Mouse (Mus musculus) stomach, embryonic 15.5 days (tissue): ENCODE measurements around the gene Olfr1416. TPM values are rescaled to one million over a fixed set of nuclear protein-coding genes. Genes with fewer than 3 reads are reported as not detected.

ENCODE experiments used
- ATAC-seq: fragments of 200-750 bp; cut with Nextera tagmentation; 2 replicates; pipeline ENCODE4 v1.8.0; 2017; ENCODE audit warnings: low read depth, moderate number of reproducible peaks, moderate TSS enrichment; ENCODE audit not compliant: insufficient read depth, low FRiP score
- H3K27ac ChIP-seq: fragments of 300-500 bp; sonication (generic); 2 replicates; pipeline ENCODE4 v1.5.1; 2015; ENCODE audit warnings: mild to moderate bottlenecking, inconsistent platforms
- H3K27me3 ChIP-seq: fragments of 300-500 bp; sonication (generic); replicated peaks from 2 replicates; pipeline ENCODE4 v1.6.1; 2015; ENCODE audit warnings: inconsistent platforms
- H3K36me3 ChIP-seq: fragments of 300-500 bp; sonication (generic); 2 replicates; pipeline ENCODE4 v1.6.1; 2015; ENCODE audit warnings: inconsistent platforms
- H3K4me1 ChIP-seq: fragments of 300-500 bp; sonication (generic); 2 replicates; pipeline ENCODE4 v1.6.1; 2015; ENCODE audit warnings: inconsistent platforms
- H3K4me2 ChIP-seq: fragments of 300-500 bp; sonication (generic); 2 replicates; pipeline ENCODE4 v1.6.1; 2015; ENCODE audit warnings: mild to moderate bottlenecking, inconsistent platforms
- H3K4me3 ChIP-seq: fragments of 300-500 bp; sonication (generic); replicated peaks from 2 replicates; pipeline ENCODE4 v1.5.1; 2015; ENCODE audit warnings: inconsistent platforms
- H3K9ac ChIP-seq: fragments of 300-500 bp; sonication (generic); 2 replicates; pipeline ENCODE4 v1.6.1; 2015; ENCODE audit warnings: inconsistent platforms
- H3K9me3 ChIP-seq: fragments of 300-500 bp; sonication (generic); 2 replicates; pipeline ENCODE4 v1.6.1; 2016; ENCODE audit warnings: inconsistent platforms
- WGBS: fragments of 180-500 bp; shearing (Covaris S2); methylation state at CpG from one replicate; pipeline ENCODE4 v1.1.7; 2015; 5-methylcytosine and 5-hydroxymethylcytosine counted together
- polyA plus RNA-seq: library from polyadenylated mRNA; unstranded; fragments of >200 nt; fragmentation: Nextera tagmentation; extraction: Ambion mirVana; gene quantifications from 2 replicates; pipeline ENCODE4 v1.2.1, GENCODE M21; 2015

Gene Olfr1416
- polyA plus RNA-seq, 1 experiment from 2014 or later: not detected

- Histone ChIP-seq H3K36me3 (peaks cover 48% of the 10 kb centered on the region), H3K9ac (no peak overlapping the region), H3K4me1 (no peaks in the 10 kb centered on the region), H3K4me3 (no peak overlapping the region), H3K4me2 (no peak overlapping the region), H3K27me3 (no peaks in the 10 kb centered on the region), H3K9me3 (no peaks in the 10 kb centered on the region), H3K27ac (no peak overlapping the region)
- ATAC-seq: no peak
Measured at GRCm38 (mm10) chr1:92457758-92458157, 27.2 kb downstream of the Olfr1416 start.

DNA sequence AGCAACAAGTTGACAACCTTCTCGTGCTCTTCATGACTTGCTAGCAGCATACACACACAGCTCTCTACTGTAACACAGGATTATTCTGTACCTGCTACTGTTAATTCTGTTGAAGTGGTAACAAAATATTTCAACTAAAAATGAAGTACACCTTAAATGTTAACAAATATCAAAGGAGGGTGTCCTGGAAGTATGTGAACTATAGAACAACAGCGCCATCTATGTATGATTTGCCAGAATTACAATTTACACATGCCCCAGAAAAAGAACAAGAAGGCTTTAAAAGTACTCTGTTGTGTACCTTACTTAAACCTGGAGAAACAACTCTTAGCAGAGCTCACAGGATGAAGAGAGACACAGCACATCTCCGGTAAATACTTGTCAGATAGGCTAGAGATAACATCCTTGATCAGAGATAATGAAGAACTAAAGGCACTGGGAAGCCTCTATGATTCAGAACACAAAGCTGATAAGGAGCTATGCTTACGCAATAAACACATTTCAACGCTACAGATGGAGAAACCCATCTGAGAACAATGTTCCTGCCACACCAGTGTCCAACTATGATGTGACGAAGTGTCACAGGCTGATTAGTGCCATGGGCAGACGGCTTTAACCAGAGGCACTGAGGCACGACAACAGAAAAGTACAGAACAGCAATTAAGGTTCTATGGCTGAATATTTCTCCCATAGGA is 31.0 kb downstream of the Olfr1416 start:
- no peak for ATAC-seq
- H3K9ac ChIP-seq: no peak overlapping the region
- peaks cover 38% of the 10 kb centered on the region for H3K36me3 ChIP-seq
- H3K4me1 ChIP-seq: no peaks in the 10 kb centered on the region
- H3K27ac ChIP-seq: no peak overlapping the region
- H3K9me3 ChIP-seq: no peaks in the 10 kb centered on the region
- H3K27me3 ChIP-seq: no peaks in the 10 kb centered on the region
- no peak overlapping the region for H3K4me2 ChIP-seq
- no peak overlapping the region for H3K4me3 ChIP-seq
- 74% methylated on average over 8 of the region's 8 CpGs for WGBS

DNA sequence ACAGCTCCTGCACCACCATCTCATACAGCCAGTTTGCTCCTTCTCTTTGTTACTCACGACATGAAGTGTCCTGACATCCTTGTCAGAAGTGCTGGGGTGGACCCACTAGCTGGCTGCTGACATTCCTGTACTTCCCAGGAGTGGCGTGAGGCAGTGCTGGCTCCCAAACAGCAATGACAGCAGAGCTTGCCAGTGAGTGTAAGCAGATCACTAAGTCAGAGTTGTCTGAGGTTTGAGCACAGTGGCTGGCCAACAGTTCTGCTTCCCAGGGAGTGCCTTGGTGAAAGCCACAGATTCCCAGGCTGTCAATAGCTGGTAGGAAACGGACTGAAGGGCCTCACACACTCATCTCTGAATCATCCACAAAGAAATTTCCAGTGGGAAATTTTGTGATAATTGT is 36.6 kb downstream of the Olfr1416 start:
- H3K27ac ChIP-seq: no peak overlapping the region
- peaks cover 25% of the 10 kb centered on the region for H3K36me3 ChIP-seq
- 73% methylated on average over 3 of the region's 3 CpGs for WGBS

GRCm38 (mm10) chr1:92441453-92442063 is 43.4 kb downstream of the Olfr1416 start:
- Histone ChIP-seq H3K4me3 (no peak overlapping the region), H3K9ac (no peak overlapping the region), H3K9me3 (no peaks in the 10 kb centered on the region), H3K4me1 (peaks cover 15% of the 10 kb centered on the region; the same call in 1 of the 2 replicates), H3K4me2 (no peak overlapping the region), H3K27ac (no peak overlapping the region), H3K27me3 (no peaks in the 10 kb centered on the region), H3K36me3 (peaks cover 22% of the 10 kb centered on the region)
- no peak; the same call in 1 of the 2 replicates for ATAC-seq
- WGBS: 79% methylated on average over 6 of the region's 6 CpGs

More for the DNA sequence above, 36.6 kb downstream of the Olfr1416 start:
- Histone ChIP-seq H3K4me3 (no peak overlapping the region), H3K4me1 (no peaks in the 10 kb centered on the region), H3K27me3 (no peaks in the 10 kb centered on the region), H3K9ac (no peak overlapping the region), H3K4me2 (no peak overlapping the region), H3K9me3 (no peaks in the 10 kb centered on the region)
- ATAC-seq: no peak

DNA sequence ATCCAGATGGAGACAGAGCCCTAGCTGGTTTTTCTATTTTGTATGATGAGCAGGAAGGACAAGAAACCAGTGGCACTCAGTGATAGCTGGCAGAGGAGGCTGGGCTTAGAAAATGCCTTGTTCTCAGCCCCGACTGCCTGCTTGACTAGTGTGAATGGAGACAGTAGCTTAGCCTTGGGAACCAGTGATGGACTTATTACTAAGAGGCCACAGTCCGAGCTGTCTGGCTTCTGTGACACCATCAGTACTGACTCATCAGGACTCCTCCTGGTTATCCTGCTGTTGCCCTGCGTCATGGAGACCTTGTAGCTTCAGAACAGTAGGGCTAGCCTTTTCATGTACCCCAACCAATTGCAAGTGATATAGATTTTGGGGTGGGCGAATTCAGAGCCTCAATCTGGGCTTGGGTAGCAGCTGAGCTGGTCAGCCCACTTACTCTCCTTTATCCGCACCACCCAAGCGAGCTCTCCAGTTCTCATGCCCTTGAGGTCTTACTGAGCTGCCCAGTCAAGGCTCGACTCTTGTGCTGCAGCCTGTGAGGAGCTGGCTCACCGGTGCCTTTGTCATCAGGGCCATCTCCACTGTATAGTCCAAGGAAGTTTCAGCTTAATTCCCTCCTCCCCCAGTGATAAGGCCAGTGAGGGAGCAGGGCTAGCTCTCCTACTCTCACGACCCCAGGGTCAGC is 44.7 kb downstream of the Olfr1416 start:
- no peak overlapping the region for H3K27ac ChIP-seq
- no peak overlapping the region for H3K4me3 ChIP-seq
- H3K4me2 ChIP-seq: no peak overlapping the region
- WGBS: 89% methylated on average over 9 of the region's 9 CpGs
- peaks cover 15% of the 10 kb centered on the region; the same call in 1 of the 2 replicates for H3K4me1 ChIP-seq
- ATAC-seq: no peak
- no peaks in the 10 kb centered on the region for H3K9me3 ChIP-seq
- H3K9ac ChIP-seq: no peak overlapping the region
- H3K36me3 ChIP-seq: peaks cover 22% of the 10 kb centered on the region
- H3K27me3 ChIP-seq: no peaks in the 10 kb centered on the region

DNA sequence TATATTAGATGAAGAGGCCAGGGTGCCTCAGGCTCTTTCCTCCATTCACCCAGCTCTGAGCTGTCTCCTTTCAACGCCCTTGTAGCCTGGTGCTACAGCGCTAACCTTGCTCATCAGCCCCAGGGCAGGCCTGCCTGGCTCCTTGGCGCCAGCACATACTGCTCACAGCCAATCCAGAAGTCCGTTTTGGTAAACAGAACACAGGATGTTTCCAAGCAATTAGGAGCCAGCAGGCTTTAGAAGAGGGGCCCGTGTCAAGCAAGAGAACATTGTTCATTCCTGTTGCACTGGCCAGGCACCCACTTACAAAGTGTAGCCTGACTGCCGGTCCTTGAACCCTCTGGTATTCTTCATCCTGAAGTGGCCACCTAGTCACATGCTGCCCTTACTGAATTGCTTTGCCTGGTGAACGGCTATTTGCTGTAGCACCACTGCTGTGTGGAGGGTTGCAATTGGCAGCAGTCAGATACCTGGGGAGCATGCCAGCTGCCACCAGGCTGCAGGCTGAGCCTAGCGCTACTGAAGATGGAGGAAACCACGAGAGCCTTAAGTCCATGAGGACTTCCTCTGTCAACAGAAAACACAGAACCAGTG is 47.1 kb downstream of the Olfr1416 start:
- Histone ChIP-seq H3K36me3 (peaks cover 22% of the 10 kb centered on the region), H3K9ac (no peak overlapping the region), H3K4me3 (no peak overlapping the region), H3K4me2 (no peak overlapping the region), H3K9me3 (no peaks in the 10 kb centered on the region), H3K4me1 (peaks cover 15% of the 10 kb centered on the region; the same call in 1 of the 2 replicates), H3K27ac (no peak overlapping the region), H3K27me3 (no peaks in the 10 kb centered on the region)
- peak; percentile 14; the same call in 1 of the 2 replicates for ATAC-seq
- 31% methylated on average over 9 of the region's 9 CpGs for WGBS

GRCm38 (mm10) chr1:92436831-92437321 is 48.0 kb downstream of the Olfr1416 start:
- H3K4me2 ChIP-seq: no peak overlapping the region
- no peak overlapping the region for H3K27ac ChIP-seq
- peaks cover 13% of the 10 kb centered on the region for H3K36me3 ChIP-seq
- no peaks in the 10 kb centered on the region for H3K9me3 ChIP-seq
- peaks cover 15% of the 10 kb centered on the region; the same call in 1 of the 2 replicates for H3K4me1 ChIP-seq
- no peak overlapping the region for H3K4me3 ChIP-seq
- H3K9ac ChIP-seq: no peak overlapping the region
- ATAC-seq: no peak
- WGBS: 50% methylated on average over 4 of the region's 4 CpGs
- no peaks in the 10 kb centered on the region for H3K27me3 ChIP-seq

GRCm38 (mm10) chr1:92434986-92435385 is 49.9 kb downstream of the Olfr1416 start:
- 65% methylated on average over 1 of the region's 1 CpGs for WGBS
- 0 out of 2 replicates have a peak, but pooled peaks cover 8% of the 10 kb centered on the region for H3K36me3 ChIP-seq
- no peaks in the 10 kb centered on the region for H3K9me3 ChIP-seq
- H3K27ac ChIP-seq: no peak overlapping the region
- H3K4me1 ChIP-seq: peaks cover 15% of the 10 kb centered on the region; the same call in 1 of the 2 replicates
- H3K9ac ChIP-seq: no peak overlapping the region
- ATAC-seq: no peak
- no peak overlapping the region for H3K4me3 ChIP-seq
- H3K4me2 ChIP-seq: no peak overlapping the region
- no peaks in the 10 kb centered on the region for H3K27me3 ChIP-seq

DNA sequence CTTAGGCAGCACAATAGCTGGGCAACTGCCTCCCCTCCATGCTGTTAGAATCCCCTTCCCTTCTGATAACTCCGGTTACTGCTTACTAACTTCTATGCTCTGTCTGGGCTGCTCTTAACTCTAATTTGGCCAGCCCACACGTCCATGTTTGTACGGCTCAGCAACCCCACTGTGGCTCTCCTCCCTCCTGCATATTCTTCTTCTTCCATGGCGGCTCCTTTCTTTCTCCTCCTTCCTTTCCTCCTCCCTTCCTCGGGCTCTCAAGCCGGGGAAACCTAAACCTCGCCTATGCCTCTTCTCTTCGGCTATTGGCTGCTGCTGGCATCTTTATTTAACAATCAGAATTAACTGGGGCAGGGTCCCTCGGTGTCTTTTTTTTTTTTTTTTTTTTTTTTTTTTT is 52.1 kb downstream of the Olfr1416 start:
- no peak overlapping the region for H3K4me3 ChIP-seq
- H3K27me3 ChIP-seq: no peaks in the 10 kb centered on the region
- 0 out of 2 replicates have a peak, but pooled peaks cover 6% of the 10 kb centered on the region for H3K4me1 ChIP-seq
- no peak overlapping the region for H3K4me2 ChIP-seq
- H3K9me3 ChIP-seq: no peaks in the 10 kb centered on the region
- H3K36me3 ChIP-seq: no peaks in the 10 kb centered on the region
- no peak overlapping the region for H3K27ac ChIP-seq
- no peak overlapping the region for H3K9ac ChIP-seq
- ATAC-seq: no peak
- WGBS: 70% methylated on average over 9 of the region's 9 CpGs

DNA sequence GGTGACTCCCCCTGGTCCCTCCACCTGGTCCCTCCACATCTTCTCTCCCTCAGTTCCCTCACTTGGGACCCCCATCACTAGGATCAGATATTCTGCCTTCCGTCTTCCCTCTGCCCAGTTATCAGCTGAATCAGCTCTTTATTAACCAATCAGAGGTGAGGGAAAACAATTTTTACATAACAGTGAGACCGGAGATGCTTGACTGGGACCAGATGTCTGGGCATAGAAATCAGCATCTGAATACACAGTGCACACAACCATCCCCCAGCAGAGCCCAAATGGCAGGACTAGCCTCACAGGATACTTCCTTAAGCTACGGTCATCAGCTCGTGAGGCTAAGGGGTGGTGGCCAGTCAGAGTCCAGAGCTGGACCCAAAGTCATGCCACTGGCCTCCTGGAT is 52.8 kb downstream of the Olfr1416 start:
- Histone ChIP-seq H3K9ac (no peak overlapping the region), H3K9me3 (no peaks in the 10 kb centered on the region), H3K4me3 (no peak overlapping the region), H3K4me2 (no peak overlapping the region), H3K4me1 (0 out of 2 replicates have a peak, but pooled peaks cover 2% of the 10 kb centered on the region), H3K36me3 (no peaks in the 10 kb centered on the region), H3K27ac (no peak overlapping the region), H3K27me3 (no peaks in the 10 kb centered on the region)
- WGBS: 54% methylated on average over 4 of the region's 4 CpGs
- no peak for ATAC-seq

- Histone ChIP-seq H3K27ac (no peak overlapping the region), H3K4me1 (no peaks in the 10 kb centered on the region), H3K9ac (no peak overlapping the region), H3K36me3 (no peaks in the 10 kb centered on the region), H3K4me2 (no peak overlapping the region), H3K9me3 (no peaks in the 10 kb centered on the region), H3K4me3 (no peak overlapping the region), H3K27me3 (no peaks in the 10 kb centered on the region)
- no peak for ATAC-seq
- 78% methylated on average over 3 of the region's 3 CpGs for WGBS
Measured at GRCm38 (mm10) chr1:92431420-92431819, 53.5 kb downstream of the Olfr1416 start.
